Mouse (Mus musculus) embryonic facial prominence, embryonic 11.5 days (tissue): ENCODE measurements at regions not wholly inside any gene's neighbourhood (a gene's known extent, or its start where the extent isn't known, plus 50 kb on each side); places are given as distances from the start of the nearest gene placed in this dataset.

Source experiments
- ATAC-seq: fragments of 200-750 bp; cut with Nextera tagmentation; replicated peaks from 2 replicates; pipeline ENCODE4 v1.8.0; 2017; ENCODE audit warnings: low read depth; ENCODE audit not compliant: insufficient number of reproducible peaks, low FRiP score, low TSS enrichment
- DNase-seq: peaks from one replicate; pipeline ENCODE4 v3.0.0-alpha.2; 2015; ENCODE audit warnings: low spot score
- H3K27ac ChIP-seq: fragments of 300-500 bp; sonication (generic); replicated peaks from 2 replicates; pipeline ENCODE4 v1.5.1; 2014; ENCODE audit warnings: mild to moderate bottlenecking, low read depth, low read length, control low read depth
- H3K27me3 ChIP-seq: fragments of 300-500 bp; sonication (generic); 2 replicates; pipeline ENCODE4 v1.6.1; 2014; ENCODE audit warnings: mild to moderate bottlenecking, low read length, moderate library complexity, mixed read lengths; ENCODE audit not compliant: control insufficient read depth, insufficient read depth
- H3K36me3 ChIP-seq: fragments of 300-500 bp; sonication (generic); replicated peaks from 2 replicates; pipeline ENCODE4 v1.6.1; 2014; ENCODE audit warnings: low read depth, mild to moderate bottlenecking, low read length, moderate library complexity, mixed read lengths; ENCODE audit not compliant: control insufficient read depth, insufficient read depth
- H3K4me1 ChIP-seq: fragments of 300-500 bp; sonication (generic); 2 replicates; pipeline ENCODE4 v1.6.1; 2014; ENCODE audit warnings: low read length, mixed read lengths; ENCODE audit not compliant: control insufficient read depth, insufficient read depth
- H3K4me2 ChIP-seq: fragments of 300-500 bp; sonication (generic); 2 replicates; pipeline ENCODE4 v1.6.1; 2014; ENCODE audit warnings: low read depth, mild to moderate bottlenecking, control low read depth, low read length, moderate library complexity
- H3K4me3 ChIP-seq: fragments of 300-500 bp; sonication (generic); 2 replicates; pipeline ENCODE4 v1.5.1; 2014; ENCODE audit warnings: low read depth, low read length, control low read depth
- H3K9ac ChIP-seq: fragments of 300-500 bp; sonication (generic); replicated peaks from 2 replicates; pipeline ENCODE4 v1.6.1; 2014; ENCODE audit warnings: mild to moderate bottlenecking, control low read depth, low read length
- H3K9me3 ChIP-seq: fragments of 300-500 bp; sonication (generic); replicated peaks from 2 replicates; pipeline ENCODE4 v1.6.1; 2016; ENCODE audit warnings: mild to moderate bottlenecking, low read length, inconsistent platforms, mixed read lengths; ENCODE audit not compliant: control insufficient read depth
- WGBS: fragments of 180-500 bp; shearing (Covaris S2); extraction: QIAGEN DNeasy Blood & Tissue Kit; methylation state at CpG from one replicate; pipeline ENCODE4 v1.1.7; 2014; 5-methylcytosine and 5-hydroxymethylcytosine counted together

DNA sequence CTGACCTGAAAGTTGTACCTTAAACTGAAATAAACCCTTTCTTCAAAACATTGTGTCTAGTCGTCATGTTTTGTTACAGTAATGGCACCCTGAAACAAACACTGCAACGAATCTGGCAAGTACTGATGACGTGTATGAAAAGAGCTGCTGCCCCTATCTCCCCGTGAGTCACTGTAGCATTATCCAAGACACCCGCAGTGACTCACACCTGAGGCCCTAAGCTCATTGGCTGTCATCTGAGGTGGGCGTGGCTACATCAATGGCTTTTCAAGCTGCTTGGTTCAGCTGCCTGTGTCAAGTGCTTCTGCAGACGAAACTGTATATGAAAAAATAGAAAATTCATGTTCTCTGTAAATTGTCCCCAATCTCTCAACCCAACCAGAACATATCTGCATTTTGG lies 388.8 kb upstream of the Prkcq start:
- DNase-seq (no peak), ATAC-seq (no peak)
- no peaks in the 10 kb centered on the region for H3K9me3 ChIP-seq
- no peaks in the 10 kb centered on the region for H3K27me3 ChIP-seq
- 56% methylated on average over 7 of the region's 7 CpGs for WGBS
- no peak overlapping the region for H3K4me2 ChIP-seq
- H3K27ac ChIP-seq, result no peak overlapping the region
- no peaks in the 10 kb centered on the region for H3K4me1 ChIP-seq
- H3K9ac ChIP-seq, result no peak overlapping the region
- no peaks in the 10 kb centered on the region for H3K36me3 ChIP-seq
- H3K4me3 ChIP-seq, result no peak overlapping the region

DNA sequence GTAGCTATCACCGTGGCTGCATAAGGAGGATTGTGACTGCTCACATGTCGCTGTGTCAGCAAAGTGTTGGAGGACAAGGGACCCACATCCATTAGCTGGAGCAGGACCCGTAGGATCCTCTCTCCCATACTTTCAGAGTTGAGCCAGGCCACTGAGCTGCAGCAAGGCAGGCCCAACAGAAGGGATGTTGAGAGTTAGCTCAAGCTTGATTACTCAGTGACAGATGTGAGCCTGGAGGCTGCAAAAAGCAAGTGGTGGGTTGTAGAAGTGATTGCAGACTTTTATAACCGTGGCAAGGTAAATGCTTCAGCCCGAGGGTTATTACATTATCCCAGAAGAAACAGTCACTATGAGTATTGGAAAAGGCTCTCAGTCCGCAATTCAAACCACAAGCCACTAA lies 388.3 kb upstream of the Prkcq start:
- DNase-seq (no peak), ATAC-seq (no peak)
- H3K27ac ChIP-seq, result no peak overlapping the region
- 0 out of 2 replicates have a peak, but pooled peaks cover 2% of the 10 kb centered on the region for H3K4me1 ChIP-seq
- no peak overlapping the region for H3K4me3 ChIP-seq
- no peak overlapping the region for H3K4me2 ChIP-seq
- WGBS, result 69% methylated on average over 6 of the region's 6 CpGs
- H3K9ac ChIP-seq, result no peak overlapping the region
- no peaks in the 10 kb centered on the region for H3K27me3 ChIP-seq
- no peaks in the 10 kb centered on the region for H3K36me3 ChIP-seq
- H3K9me3 ChIP-seq, result no peaks in the 10 kb centered on the region

DNA sequence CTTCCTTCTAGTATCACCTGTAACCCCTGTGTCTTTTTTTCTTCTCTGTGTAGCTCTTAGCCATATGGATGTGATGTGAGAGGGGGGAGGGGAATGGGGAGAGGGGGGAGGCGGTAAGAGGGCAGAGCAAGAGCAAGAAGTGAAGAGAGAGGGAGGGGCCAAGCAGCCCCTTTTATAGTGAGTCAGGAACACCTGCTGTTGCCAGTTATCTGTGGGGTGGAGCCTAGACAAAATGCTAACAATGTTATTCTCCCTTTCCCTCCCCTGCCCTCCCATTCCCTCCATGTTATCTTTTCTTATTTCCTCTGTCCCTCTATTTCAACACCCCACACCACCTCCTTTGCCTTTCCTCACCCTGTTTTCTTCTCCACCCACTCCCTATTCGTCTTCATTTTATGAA lies 387.6 kb upstream of the Prkcq start:
- 54% methylated on average over 1 of the region's 2 CpGs for WGBS
- Histone ChIP-seq H3K4me2 (no peak overlapping the region), H3K4me1 (0 out of 2 replicates have a peak, but pooled peaks cover 2% of the 10 kb centered on the region), H3K9me3 (no peaks in the 10 kb centered on the region), H3K4me3 (no peak overlapping the region), H3K27me3 (no peaks in the 10 kb centered on the region), H3K9ac (no peak overlapping the region), H3K36me3 (no peaks in the 10 kb centered on the region), H3K27ac (no peak overlapping the region)
- ATAC-seq (no peak), DNase-seq (no peak)

DNA sequence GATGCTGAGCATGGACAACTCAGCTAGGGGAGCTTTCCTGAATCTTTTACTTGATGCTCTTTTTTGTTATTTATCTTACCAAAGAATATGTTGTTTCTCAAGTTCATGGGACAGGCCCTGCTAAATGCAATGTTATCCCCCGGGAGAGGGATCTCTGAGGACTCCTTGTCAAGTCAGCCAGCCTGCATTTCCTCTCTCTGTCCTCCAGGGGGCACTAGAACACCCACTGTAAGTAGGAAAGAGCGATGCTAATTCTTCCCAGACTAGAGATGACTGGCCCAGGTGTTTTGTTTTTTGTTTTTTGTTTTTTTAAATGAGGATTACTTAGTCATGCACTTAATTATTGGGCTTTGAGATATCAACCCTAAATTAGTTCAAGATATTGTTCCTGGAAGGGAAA lies 386.8 kb upstream of the Prkcq start:
- DNase-seq (peak; percentile 85), ATAC-seq (no peak)
- H3K9me3 ChIP-seq, result no peaks in the 10 kb centered on the region
- no peaks in the 10 kb centered on the region for H3K27me3 ChIP-seq
- H3K4me1 ChIP-seq, result 0 out of 2 replicates have a peak, but pooled peaks cover 2% of the 10 kb centered on the region
- 22% methylated on average over 2 of the region's 2 CpGs for WGBS
- H3K27ac ChIP-seq, result no peak overlapping the region
- H3K4me3 ChIP-seq, result no peak overlapping the region
- H3K4me2 ChIP-seq, result no peak overlapping the region
- H3K36me3 ChIP-seq, result no peaks in the 10 kb centered on the region
- no peak overlapping the region for H3K9ac ChIP-seq

DNA sequence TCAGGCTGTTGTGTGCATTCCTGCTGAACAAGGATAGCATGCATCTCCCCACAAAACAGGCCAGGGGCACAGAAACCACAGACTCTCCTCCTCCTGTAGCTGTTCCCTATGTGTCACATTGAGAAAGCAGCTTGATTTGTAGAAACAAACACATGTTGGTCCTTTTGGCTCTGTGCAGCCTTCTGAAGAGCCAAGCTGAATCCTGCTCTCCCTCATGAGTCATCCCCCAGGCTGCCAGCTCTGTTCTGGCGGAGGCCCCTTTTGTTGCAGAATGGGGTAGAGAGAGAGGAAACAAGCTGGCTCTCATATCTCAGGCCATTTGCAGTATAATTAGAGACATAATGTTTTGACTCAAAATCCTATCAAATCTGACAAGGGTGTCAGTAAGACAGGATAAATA lies 383.4 kb upstream of the Prkcq start:
- H3K36me3 ChIP-seq, result no peaks in the 10 kb centered on the region
- no peaks in the 10 kb centered on the region for H3K27me3 ChIP-seq
- ATAC-seq, result no peak
- H3K9me3 ChIP-seq, result no peaks in the 10 kb centered on the region
- no peak overlapping the region for H3K9ac ChIP-seq
- no peak overlapping the region for H3K4me3 ChIP-seq
- H3K4me2 ChIP-seq, result no peak overlapping the region
- no peak for DNase-seq
- H3K4me1 ChIP-seq, result 0 out of 2 replicates have a peak, but pooled peaks cover 2% of the 10 kb centered on the region
- 44% methylated on average over 1 of the region's 1 CpGs for WGBS
- no peak overlapping the region for H3K27ac ChIP-seq

DNA sequence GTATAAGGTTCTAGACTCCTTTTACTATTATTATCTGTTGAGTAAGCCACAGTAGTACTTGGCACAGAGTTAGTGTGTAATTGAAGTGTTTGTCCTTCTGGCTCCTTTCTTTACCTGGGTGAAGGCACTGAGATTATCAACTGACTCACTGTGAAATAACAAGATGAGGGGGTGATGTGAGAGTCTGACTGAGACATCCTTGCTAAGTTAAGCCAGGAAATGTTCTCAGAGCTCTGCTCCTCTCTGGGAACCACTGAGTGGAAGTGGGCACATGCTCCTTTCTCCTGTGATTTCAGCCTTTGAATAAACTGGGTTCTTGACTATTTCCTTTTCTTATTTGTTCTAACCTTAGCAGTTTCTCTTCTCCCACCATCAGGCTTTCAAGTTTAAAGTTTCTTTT lies 380.7 kb upstream of the Prkcq start:
- DNase-seq (no peak), ATAC-seq (no peak)
- H3K4me1 ChIP-seq, result 0 out of 2 replicates have a peak, but pooled peaks cover 2% of the 10 kb centered on the region
- H3K4me2 ChIP-seq, result no peak overlapping the region
- no peak overlapping the region for H3K9ac ChIP-seq
- no peak overlapping the region for H3K27ac ChIP-seq
- H3K9me3 ChIP-seq, result no peaks in the 10 kb centered on the region
- no peak overlapping the region for H3K4me3 ChIP-seq
- no peaks in the 10 kb centered on the region for H3K27me3 ChIP-seq
- H3K36me3 ChIP-seq, result no peaks in the 10 kb centered on the region

DNA sequence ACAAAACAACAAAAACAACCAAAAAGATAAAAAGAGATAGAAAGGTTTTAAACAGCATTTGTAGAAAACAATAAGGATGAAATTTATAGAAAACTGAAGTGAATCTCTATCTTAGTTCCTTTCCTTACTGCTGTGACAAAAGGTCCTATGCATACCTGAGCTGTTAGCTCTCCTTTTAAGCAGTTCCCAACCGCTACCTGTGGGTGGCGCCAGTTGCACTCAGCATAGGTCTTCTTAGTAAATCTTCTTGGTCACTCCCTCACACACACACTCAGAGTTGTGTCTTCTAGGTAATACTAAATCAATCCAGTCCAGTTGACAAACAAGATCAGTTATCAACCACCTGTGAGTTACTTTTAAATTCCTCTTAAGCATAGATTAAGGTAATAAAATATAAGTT lies 355.5 kb upstream of the Prkcq start:
- no peak overlapping the region for H3K4me3 ChIP-seq
- H3K9ac ChIP-seq, result no peak overlapping the region
- H3K9me3 ChIP-seq, result no peaks in the 10 kb centered on the region
- H3K4me2 ChIP-seq, result no peak overlapping the region
- H3K27me3 ChIP-seq, result no peaks in the 10 kb centered on the region
- ATAC-seq (no peak), DNase-seq (no peak)
- H3K27ac ChIP-seq, result no peak overlapping the region
- 27% methylated on average over 2 of the region's 2 CpGs for WGBS
- H3K36me3 ChIP-seq, result no peaks in the 10 kb centered on the region
- H3K4me1 ChIP-seq, result no peaks in the 10 kb centered on the region

DNA sequence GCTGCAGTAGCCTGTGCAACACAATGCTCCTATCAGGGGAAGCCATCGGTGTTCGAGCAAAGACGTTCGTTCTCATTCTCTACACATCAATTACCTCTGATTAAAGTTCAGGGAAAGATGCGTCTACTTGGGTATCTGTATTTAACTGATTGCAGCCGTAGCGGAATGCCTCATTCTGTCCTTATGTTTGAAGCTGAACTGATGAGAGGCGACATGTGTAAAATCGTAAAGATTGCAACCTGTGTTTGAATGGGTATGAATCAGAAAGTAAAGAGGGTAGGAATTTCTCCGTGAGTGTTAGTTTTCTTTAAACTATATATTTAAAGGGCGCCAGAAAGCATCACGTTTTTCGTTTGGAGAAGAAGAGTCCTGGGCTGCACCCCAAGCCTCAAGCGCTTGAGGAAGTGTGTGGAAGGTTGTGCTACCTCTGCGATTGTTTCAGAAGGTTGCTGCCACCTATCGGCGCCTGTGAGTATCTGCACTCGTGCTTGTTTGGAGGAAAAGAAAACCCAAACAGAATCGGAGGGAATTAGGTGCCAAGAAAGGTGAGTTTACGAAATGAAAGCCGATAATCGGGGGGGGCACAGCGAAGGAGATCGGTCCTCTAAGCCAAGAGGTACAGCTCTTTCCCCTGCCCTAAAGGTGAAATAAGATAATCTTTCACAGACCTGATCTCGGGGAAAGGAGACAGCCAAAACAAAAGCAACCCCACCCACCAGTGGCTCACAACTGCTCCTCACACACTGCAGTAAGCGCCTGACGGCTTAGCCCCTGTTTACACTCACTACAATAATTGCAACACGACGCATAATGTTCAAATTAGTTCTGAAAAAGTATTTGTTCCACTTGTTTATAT lies 346.4 kb upstream of the Prkcq start:
- peak overlapping the region; percentile 32 for H3K4me3 ChIP-seq
- H3K27me3 ChIP-seq, result no peaks in the 10 kb centered on the region
- 32% methylated on average over 29 of the region's 29 CpGs for WGBS
- ATAC-seq (0 out of 2 replicates have a peak, but pooled peaks have one; percentile 72), DNase-seq (peak; percentile 87)
- peak overlapping the region; percentile 40 for H3K4me2 ChIP-seq
- no peaks in the 10 kb centered on the region for H3K4me1 ChIP-seq
- H3K36me3 ChIP-seq, result no peaks in the 10 kb centered on the region
- H3K9me3 ChIP-seq, result no peaks in the 10 kb centered on the region
- H3K27ac ChIP-seq, result no peak overlapping the region
- peak overlapping the region; percentile 39 for H3K9ac ChIP-seq
